Mouse (Mus musculus): ENCODE data around the gene Ankrd17.

Ankrd17 gene

GRCm38 (mm10) chr5:90222937-90223336 lies 143.4 kb downstream of the Ankrd17 start:
- no peak for DNase-seq (ENCODE audit: low read depth, low spot score)

DNA sequence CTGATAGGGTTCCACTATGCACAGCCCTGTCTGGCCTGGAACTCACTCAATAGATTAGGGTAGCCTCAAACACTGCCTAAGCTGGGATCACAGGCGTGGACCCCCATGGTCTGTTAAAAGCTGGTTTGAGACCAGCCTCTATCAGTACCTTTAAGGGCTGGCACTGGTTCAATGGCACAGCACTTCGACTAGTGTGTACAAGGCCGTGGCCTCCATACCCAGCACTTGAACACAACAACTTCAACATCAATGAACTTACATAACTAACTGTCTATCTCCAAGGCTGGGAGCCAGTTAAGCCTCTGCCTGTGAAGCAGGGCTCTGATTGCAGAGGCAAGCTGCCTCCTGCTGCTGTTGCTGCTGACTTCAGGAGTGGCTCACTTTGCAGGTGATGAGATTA lies 148.6 kb downstream of the Ankrd17 start:
- no peak for DNase-seq (ENCODE audit: low read depth, low spot score)

DNA sequence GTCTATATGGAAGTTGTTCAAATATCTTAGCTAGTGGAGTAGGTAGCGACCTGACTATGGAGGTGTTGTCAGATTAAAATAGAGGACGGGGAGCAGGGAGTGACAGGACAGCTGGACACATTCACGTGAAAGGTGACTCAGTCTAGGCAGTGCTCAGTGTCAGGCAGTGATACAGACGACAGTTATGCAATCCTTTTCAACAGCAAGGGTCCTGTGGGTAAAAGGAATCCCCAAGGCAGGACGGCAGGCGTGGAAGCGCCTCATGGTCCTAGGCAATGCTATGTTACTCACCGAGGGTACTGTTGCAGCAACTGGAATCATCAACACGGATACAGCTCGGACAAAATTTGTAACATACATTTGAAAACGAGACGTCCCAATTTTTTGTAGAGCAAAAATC lies 149.2 kb downstream of the Ankrd17 start:
- no peak for DNase-seq (ENCODE audit: low read depth, low spot score)

DNA sequence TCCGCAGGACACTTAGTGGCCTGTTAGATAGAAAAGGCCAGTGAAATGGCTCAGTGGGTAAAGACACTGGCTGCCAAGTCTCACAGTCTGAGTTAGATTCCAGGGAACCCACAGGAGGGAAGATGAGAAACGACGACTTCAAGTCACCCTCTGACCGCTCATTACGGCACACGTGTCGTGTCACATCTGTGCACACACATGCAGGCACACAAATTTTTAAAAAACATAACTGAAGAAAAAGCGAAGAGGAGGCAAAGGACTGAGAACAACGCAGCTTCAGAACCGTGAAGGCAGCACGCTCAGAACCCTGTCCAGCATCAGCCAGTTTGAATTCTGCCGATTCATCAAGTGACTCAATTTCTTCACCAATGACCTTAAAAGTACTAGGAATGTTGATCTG lies 153.0 kb downstream of the Ankrd17 start:
- DNase-seq (ENCODE audit: low read depth, low spot score) = no peak

GRCm38 (mm10) chr5:90203168-90203567 lies 163.2 kb downstream of the Ankrd17 start:
- DNase-seq (ENCODE audit: low read depth, low spot score) = peak; percentile 35

DNA sequence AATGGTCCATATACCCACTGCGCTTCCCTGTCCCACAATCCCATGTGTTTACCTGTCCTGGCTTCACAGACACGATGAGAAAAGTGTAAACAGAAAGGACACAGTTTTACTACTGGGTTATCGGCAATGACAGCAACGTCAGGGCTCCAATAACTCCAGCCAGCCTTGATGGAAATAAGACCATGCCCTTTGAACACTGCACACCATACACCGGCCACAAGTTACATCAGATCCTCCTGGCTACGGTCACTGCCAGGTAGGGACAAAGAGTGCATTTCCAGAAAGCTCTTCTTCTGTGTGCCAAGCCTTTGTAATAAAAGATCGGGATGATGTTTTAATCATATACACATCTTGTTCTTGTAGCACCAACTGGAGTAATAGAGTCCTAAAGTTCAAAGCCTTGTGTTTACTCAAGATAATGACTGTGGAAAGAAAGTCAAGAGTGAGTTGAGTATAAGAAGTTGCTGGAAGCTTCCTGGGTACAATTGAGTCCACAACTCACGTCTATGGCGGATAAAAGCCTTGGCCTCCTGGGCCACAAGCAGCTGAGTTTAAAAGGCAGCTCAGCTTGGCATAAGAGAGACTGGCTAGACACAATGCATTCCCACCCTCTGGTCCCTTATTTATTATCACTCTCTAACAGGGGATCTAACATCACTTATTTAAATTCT lies 163.8 kb downstream of the Ankrd17 start:
- no peak for DNase-seq (ENCODE audit: low read depth, low spot score)

GRCm38 (mm10) chr5:90199922-90200632 lies 166.3 kb downstream of the Ankrd17 start:
- DNase-seq (ENCODE audit: low read depth, low spot score) = no peak

DNA sequence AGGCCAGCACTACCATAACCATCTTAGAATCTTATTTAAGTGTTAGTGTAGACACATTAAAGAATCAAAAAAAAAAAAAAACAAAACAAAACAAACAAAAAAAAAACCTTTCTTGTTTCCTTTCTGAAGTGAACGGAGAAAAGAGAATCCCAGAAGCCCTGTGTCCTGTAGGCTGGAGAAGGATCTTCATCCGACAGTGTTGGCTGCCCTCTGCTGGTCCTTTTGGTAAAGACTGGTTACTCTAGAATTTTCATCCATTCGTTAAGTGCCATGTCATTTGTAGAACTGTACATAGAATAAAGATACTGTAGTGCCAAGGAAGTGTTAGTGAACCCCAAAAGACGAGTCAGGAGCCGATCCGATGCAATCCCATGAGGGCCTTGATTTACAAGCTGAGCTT lies 171.5 kb downstream of the Ankrd17 start:
- DNase-seq (ENCODE audit: low read depth, low spot score) = peak; percentile 49

DNA sequence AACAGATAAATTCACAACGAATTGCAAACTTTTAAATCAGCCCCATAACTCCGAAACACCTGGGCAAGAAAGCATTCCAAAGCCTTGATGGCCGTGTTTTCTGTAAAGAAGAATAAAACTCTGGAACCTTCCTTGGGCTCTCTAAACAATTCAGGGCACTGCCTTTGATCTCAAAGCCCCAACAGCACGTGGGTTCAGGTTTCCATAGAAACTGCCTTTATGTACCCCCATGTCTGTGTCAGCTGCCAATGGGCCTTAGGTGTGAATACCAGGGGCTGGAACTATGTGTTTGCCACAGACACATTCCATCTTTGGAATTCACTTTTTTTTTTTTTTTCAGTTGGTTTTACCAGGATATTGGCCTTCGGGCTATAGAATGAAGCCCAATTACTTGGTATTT lies 183.6 kb downstream of the Ankrd17 start:
- DNase-seq (ENCODE audit: low read depth, low spot score) = no peak

- no peak for DNase-seq (ENCODE audit: low read depth, low spot score)
These were observed 187.3 kb downstream of the Ankrd17 start for GRCm38 (mm10) chr5:90179094-90179493.

- DNase-seq (ENCODE audit: low read depth, low spot score) = no peak
These were observed 188.3 kb downstream of the Ankrd17 start for GRCm38 (mm10) chr5:90178116-90178515.

Data from embryo, embryonic 11.5 days (tissue).